Mouse (Mus musculus) CD4-positive, CD25-positive, alpha-beta regulatory T cell, adult 4 months (primary cell): Measurements from ENCODE around the gene Olfr441. TPM values are rescaled to one million over a fixed set of nuclear protein-coding genes. Genes with fewer than 3 reads are reported as not detected.
"Not testable (repeated sequence)": the region's sequence is repeated elsewhere in the genome, so short reads cannot be mapped to it uniquely, and the experiment has no call there.

Source experiments
- ATAC-seq: one replicate; pipeline ENCODE4 v1.8.0; 2017
- polyA plus RNA-seq, 2 experiments: library from polyadenylated mRNA; unstranded; fragments of 100-300 nt; shearing (Covaris generic); gene quantifications; one replicate each; pipeline ENCODE4 v1.2.1; 2017

The Olfr441 gene
- polyA plus RNA-seq = not detected

- ATAC-seq = not testable (repeated sequence)
These were observed at the start of gene Olfr441 for GRCm38 (mm10) chr6:43106069-43106468. Gene Olfr441, plus strand, starts transcription at chr6:43106369.

GRCm38 (mm10) chr6:43078750-43079149, 27.4 kb upstream of the Olfr441 start:
- no peak for ATAC-seq

DNA sequence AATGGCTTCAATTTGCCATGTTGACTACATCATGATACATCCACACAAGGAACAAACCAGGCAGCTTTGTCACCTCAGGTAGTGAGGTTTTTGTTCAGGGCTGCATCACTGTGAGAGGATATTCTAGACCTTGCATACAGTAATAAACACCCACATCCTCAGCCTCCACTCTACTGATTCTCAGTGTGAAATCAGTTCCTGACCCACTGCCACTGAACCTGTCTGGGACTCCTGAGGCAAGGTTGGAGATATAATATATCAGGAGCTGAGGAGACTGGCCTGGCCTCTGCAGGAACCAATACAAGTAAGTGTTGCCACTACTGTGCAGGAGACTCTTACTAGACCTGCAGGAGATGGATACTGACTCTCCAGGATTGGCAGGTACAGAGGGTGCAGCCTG, 24.8 kb upstream of the Olfr441 start:
- not testable (repeated sequence) for ATAC-seq

GRCm38 (mm10) chr6:43146267-43146666, 40.1 kb downstream of the Olfr441 start, which contains the start of gene Olfr237-ps1:
Gene Olfr237-ps1, plus strand, starts transcription at chr6:43146567.
- not testable (repeated sequence) for ATAC-seq

DNA sequence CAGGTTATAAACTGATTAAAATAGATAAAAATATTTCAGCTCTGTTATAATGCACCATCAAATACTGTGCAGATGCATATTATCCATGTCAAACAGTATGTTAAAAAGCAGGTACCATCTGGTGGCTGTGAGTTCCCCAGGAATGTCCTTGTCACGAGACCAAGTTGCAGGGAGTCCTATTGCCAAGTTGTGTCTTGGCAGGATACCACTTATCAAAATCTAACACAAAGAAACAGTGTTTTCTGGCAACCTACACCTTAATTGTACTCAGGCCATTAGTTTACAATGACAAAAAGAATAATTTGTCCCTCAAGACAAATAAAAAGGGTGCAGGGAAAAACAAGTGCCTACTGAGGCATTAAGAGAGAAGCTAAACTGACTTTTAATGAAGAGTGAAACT, 53.3 kb downstream of the Olfr441 start:
- no peak for ATAC-seq

- no peak for ATAC-seq
These were observed 56.8 kb downstream of the Olfr441 start, which contains the start of gene Olfr437 for GRCm38 (mm10) chr6:43162982-43163381. Gene Olfr437, plus strand, starts transcription at chr6:43163282.

DNA sequence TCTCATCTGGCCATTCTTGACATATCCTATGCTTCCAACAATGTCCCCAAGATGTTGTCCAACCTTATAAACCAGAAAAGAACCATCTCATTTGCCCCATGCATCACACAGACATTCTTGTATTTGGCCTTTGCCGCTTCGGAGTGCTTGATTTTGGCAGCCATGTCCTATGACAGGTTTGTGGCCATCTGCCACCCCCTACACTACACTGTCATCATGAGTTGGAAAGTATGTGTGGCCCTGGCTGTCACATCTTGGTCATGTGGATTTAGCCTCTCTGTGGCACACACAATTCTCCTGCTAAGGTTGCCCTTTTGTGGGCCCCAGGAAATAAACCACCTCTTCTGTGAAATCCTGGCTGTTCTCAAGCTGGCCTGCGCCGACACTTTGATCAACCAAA, 61.1 kb downstream of the Olfr441 start:
- no peak for ATAC-seq

Other genes starting within 250 kb of the Olfr441 start
- gene Olfr448, start 215.9 kb upstream of the Olfr441 start, polyA plus RNA-seq = not detected
- gene Olfr447, start 197.5 kb upstream of the Olfr441 start, polyA plus RNA-seq = not detected
- gene Olfr446, start 185.0 kb upstream of the Olfr441 start, polyA plus RNA-seq = not detected
- not detected for gene Olfr444, start 157.3 kb upstream of the Olfr441 start, polyA plus RNA-seq
- not detected for gene Olfr237-ps1, start 40.2 kb downstream of the Olfr441 start, polyA plus RNA-seq
- gene Olfr437, start 56.9 kb downstream of the Olfr441 start, polyA plus RNA-seq = not detected
- not detected for gene Olfr13, start 65.8 kb downstream of the Olfr441 start, polyA plus RNA-seq
- gene Olfr435, start 90.8 kb downstream of the Olfr441 start, polyA plus RNA-seq = not detected
- gene Olfr434, start 106.7 kb downstream of the Olfr441 start, polyA plus RNA-seq = not detected
- not detected for gene Olfr47, start 125.2 kb downstream of the Olfr441 start, polyA plus RNA-seq
- 1 to 10 TPM; 4.7 to 6.5 TPM for gene Arhgef5, start 159.2 kb downstream of the Olfr441 start, polyA plus RNA-seq
- not detected for gene Nobox, start 203.2 kb downstream of the Olfr441 start, polyA plus RNA-seq